Mouse (Mus musculus) heart, adult 8-10 months (tissue): ENCODE results near the gene Ccm2l. TPM values are rescaled to one million over a fixed set of nuclear protein-coding genes. Genes with fewer than 3 reads are reported as not detected.

Experiments
- DNase-seq: peaks from one replicate; pipeline ENCODE4 v3.0.0; 2022; ENCODE audit warnings: low spot score
- total RNA-seq, 4 experiments: library from RNA; stranded (reverse); gene quantifications; 2 replicates each; pipeline ENCODE4 v1.2.4; 2022

The Ccm2l gene
- total RNA-seq = 10 to 100 TPM; 12.9 to 21.5 (median 13.8) TPM

- peak; percentile 74 for DNase-seq
These were observed at the start of gene Ccm2l for GRCm38 (mm10) chr2:153065747-153066508. Gene Ccm2l (plus strand): TSS chr2:153065955.

- DNase-seq = no peak
These were observed 49.0 kb upstream of the Ccm2l start for GRCm38 (mm10) chr2:153016786-153017185.

- no peak for DNase-seq
These were observed 46.4 kb upstream of the Ccm2l start for GRCm38 (mm10) chr2:153019355-153019754.

GRCm38 (mm10) chr2:153021163-153021562 is 44.6 kb upstream of the Ccm2l start:
- no peak for DNase-seq

- no peak for DNase-seq
These were observed 42.9 kb upstream of the Ccm2l start for GRCm38 (mm10) chr2:153022855-153023254.

- no peak for DNase-seq
These were observed 39.7 kb upstream of the Ccm2l start for GRCm38 (mm10) chr2:153026052-153026451.

- no peak for DNase-seq
These were observed 38.3 kb upstream of the Ccm2l start for GRCm38 (mm10) chr2:153027501-153027900.

- DNase-seq = no peak
These were observed 35.3 kb upstream of the Ccm2l start for GRCm38 (mm10) chr2:153030422-153030821.

- DNase-seq = no peak
These were observed 34.4 kb upstream of the Ccm2l start, which contains the start of gene Xkr7 for GRCm38 (mm10) chr2:153031126-153032082. Gene Xkr7 (plus strand): TSS chr2:153031852.

GRCm38 (mm10) chr2:153032083-153032842 is 33.5 kb upstream of the Ccm2l start:
- DNase-seq = peak; percentile 48

- no peak for DNase-seq
These were observed 32.8 kb upstream of the Ccm2l start for GRCm38 (mm10) chr2:153032973-153033372.

- no peak for DNase-seq
These were observed 32.1 kb upstream of the Ccm2l start for GRCm38 (mm10) chr2:153033545-153034230.

GRCm38 (mm10) chr2:153036690-153037089 is 29.1 kb upstream of the Ccm2l start:
- no peak for DNase-seq

- DNase-seq = no peak
These were observed 21.9 kb upstream of the Ccm2l start for GRCm38 (mm10) chr2:153043886-153044285.

GRCm38 (mm10) chr2:153045884-153046299 is 19.9 kb upstream of the Ccm2l start:
- no peak for DNase-seq

GRCm38 (mm10) chr2:153047828-153048465 is 17.8 kb upstream of the Ccm2l start:
- peak; percentile 55 for DNase-seq

GRCm38 (mm10) chr2:153049288-153049996 is 16.3 kb upstream of the Ccm2l start:
- DNase-seq = no peak

- no peak for DNase-seq
These were observed 15.8 kb upstream of the Ccm2l start for GRCm38 (mm10) chr2:153049997-153050358.

GRCm38 (mm10) chr2:153051095-153051494 is 14.7 kb upstream of the Ccm2l start:
- DNase-seq = no peak

GRCm38 (mm10) chr2:153051537-153051936 is 14.2 kb upstream of the Ccm2l start:
- DNase-seq = no peak
